In genomic region chr4:81573771-81574170, GRCm38 (mm10) we compare ENCODE assay signal across 11 mouse cellular contexts.
DNase-seq lines count a peak whose midpoint lies in the region; ATAC-seq and TF ChIP-seq lines count a peak whose summit lies in the region.
"Had no signal": no experiment of that assay in that cellular context is flagged by ENCODE, and none has a peak within 500 bp of the region (broad histone marks: within the 10 kb centered on the region; RNA-seq: fewer than 3 reads in every experiment).

No protein-coding gene starts in this region.

- no peak for DNase-seq in forebrain, embryonic 11.5 days (ENCODE audit: low spot score)
- peak; percentile 39 for DNase-seq in lung, postnatal 0 days (ENCODE audit: low spot score)
- DNase-seq in lung, postnatal 36 days = no peak
- peak; percentile 20 for DNase-seq in gastrocnemius, postnatal 25 days
- no peak for DNase-seq in urinary bladder, postnatal 10 days (ENCODE audit: low spot score)
- DNase-seq: right cerebral cortex, postnatal 14 days; thymus, adult 18-20 months had no signal

- H3K4me2 ChIP-seq in forebrain, embryonic 12.5 days = no peak overlapping the region
- no peak overlapping the region for H3K4me2 ChIP-seq in forebrain, embryonic 11.5 days (ENCODE audit: low read depth, low read length, severe bottlenecking)
- no peak overlapping the region for H3K4me2 ChIP-seq in lung, postnatal 0 days (replicated peaks; ENCODE audit: low read depth, low read length)
- H3K4me2 ChIP-seq in neural tube, embryonic 13.5 days = no peak overlapping the region

- 0 out of 2 replicates have a peak overlapping the region, but pooled peaks have one; percentile 42 for H3K27ac ChIP-seq in forebrain, embryonic 12.5 days
- H3K27ac ChIP-seq in forebrain, embryonic 11.5 days (ENCODE audit: low read depth, low read length) = no peak overlapping the region
- H3K27ac ChIP-seq in lung, postnatal 0 days (ENCODE audit: low read length) = no peak overlapping the region
- H3K27ac ChIP-seq in neural tube, embryonic 13.5 days (replicated peaks) = peak overlapping the region; percentile 43; the same call in 1 of the 2 replicates
- H3K27ac ChIP-seq: kidney, postnatal 0 days had no signal

- H3K4me1 ChIP-seq in forebrain, embryonic 12.5 days = peaks cover 10% of the 10 kb centered on the region
- no peaks in the 10 kb centered on the region; the same call in 1 of the 2 replicates for H3K4me1 ChIP-seq in forebrain, embryonic 11.5 days (replicated peaks; ENCODE audit: control insufficient read depth, insufficient read depth, low read length)
- H3K4me1 ChIP-seq in lung, postnatal 0 days (ENCODE audit: insufficient read depth, low read depth, low read length) = no peaks in the 10 kb centered on the region
- peaks cover 8% of the 10 kb centered on the region for H3K4me1 ChIP-seq in neural tube, embryonic 13.5 days (replicated peaks)

- no peaks in the 10 kb centered on the region for H3K36me3 ChIP-seq in forebrain, embryonic 12.5 days (replicated peaks)
- no peaks in the 10 kb centered on the region for H3K36me3 ChIP-seq in forebrain, embryonic 11.5 days (ENCODE audit: control insufficient read depth, insufficient read depth, low read length)
- no peaks in the 10 kb centered on the region for H3K36me3 ChIP-seq in lung, postnatal 0 days (ENCODE audit: insufficient read depth, low read length)
- no peaks in the 10 kb centered on the region for H3K36me3 ChIP-seq in neural tube, embryonic 13.5 days

- H3K4me3 ChIP-seq in forebrain, embryonic 12.5 days (replicated peaks) = no peak overlapping the region
- no peak overlapping the region for H3K4me3 ChIP-seq in forebrain, embryonic 11.5 days (ENCODE audit: low read depth, low read length)
- H3K4me3 ChIP-seq in lung, postnatal 0 days (ENCODE audit: low read depth, low read length) = no peak overlapping the region
- H3K4me3 ChIP-seq in neural tube, embryonic 13.5 days = no peak overlapping the region

- H3K9ac ChIP-seq in forebrain, embryonic 12.5 days = no peak overlapping the region
- no peak overlapping the region for H3K9ac ChIP-seq in forebrain, embryonic 11.5 days (ENCODE audit: low read length)
- H3K9ac ChIP-seq in lung, postnatal 0 days (replicated peaks; ENCODE audit: low read depth) = no peak overlapping the region
- H3K9ac ChIP-seq in neural tube, embryonic 13.5 days = no peak overlapping the region

- 60% methylated on average over 5 of the region's 5 CpGs for WGBS in forebrain, embryonic 12.5 days
- 70% methylated on average over 5 of the region's 5 CpGs for WGBS in forebrain, embryonic 11.5 days
- 46% methylated on average over 5 of the region's 5 CpGs for WGBS in lung, postnatal 0 days
- WGBS in neural tube, embryonic 13.5 days = 37% methylated on average over 5 of the region's 5 CpGs

- no peak for TF ChIP-seq CTCF in lung, postnatal 0 days (IDR thresholded peaks at IDR 0.05)

- no peak for TF ChIP-seq EP300 in lung, postnatal 0 days (IDR thresholded peaks at IDR 0.05)

- ATAC-seq in forebrain, embryonic 12.5 days (ENCODE audit: low FRiP score) = peak; percentile 53; the same call in 1 of the 2 replicates
- ATAC-seq in forebrain, embryonic 11.5 days (replicated peaks; ENCODE audit: low FRiP score) = no peak
- ATAC-seq in lung, postnatal 0 days = peak; percentile 28
- ATAC-seq in neural tube, embryonic 13.5 days (ENCODE audit: low read depth) = peak; percentile 65; the same call in 1 of the 2 replicates
- ATAC-seq in CD4-positive, CD25-positive, alpha-beta regulatory T cell, adult 4 months = no peak

- H3K9me3 ChIP-seq in forebrain, embryonic 12.5 days = no peaks in the 10 kb centered on the region
- no peaks in the 10 kb centered on the region for H3K9me3 ChIP-seq in forebrain, embryonic 11.5 days (ENCODE audit: control insufficient read depth, low read length)
- no peaks in the 10 kb centered on the region for H3K9me3 ChIP-seq in lung, postnatal 0 days (ENCODE audit: low read length)
- H3K9me3 ChIP-seq in neural tube, embryonic 13.5 days = no peaks in the 10 kb centered on the region

- no peaks in the 10 kb centered on the region for H3K27me3 ChIP-seq in forebrain, embryonic 12.5 days
- no peaks in the 10 kb centered on the region for H3K27me3 ChIP-seq in forebrain, embryonic 11.5 days (ENCODE audit: control insufficient read depth, insufficient read depth, low read length)
- H3K27me3 ChIP-seq in lung, postnatal 0 days (replicated peaks; ENCODE audit: insufficient read depth, low read length) = no peaks in the 10 kb centered on the region
- no peaks in the 10 kb centered on the region for H3K27me3 ChIP-seq in neural tube, embryonic 13.5 days

Comparison
In these comparisons a context has a peak if more than half of its experiments do, and no peak if none do; other contexts are left out.
1. ATAC-seq: peak in forebrain, embryonic 12.5 days (single experiment), lung, postnatal 0 days (single experiment) and neural tube, embryonic 13.5 days (single experiment); none in forebrain, embryonic 11.5 days (single experiment) and CD4-positive, CD25-positive, alpha-beta regulatory T cell, adult 4 months (single experiment).
2. H3K27ac ChIP-seq: peak in forebrain, embryonic 12.5 days (single experiment) and neural tube, embryonic 13.5 days (single experiment); none in forebrain, embryonic 11.5 days (single experiment) and lung, postnatal 0 days (single experiment).
3. DNase-seq: peak in lung, postnatal 0 days (single experiment) and gastrocnemius, postnatal 25 days (single experiment); none in forebrain, embryonic 11.5 days (single experiment), lung, postnatal 36 days (single experiment) and urinary bladder, postnatal 10 days (single experiment).